Mouse (Mus musculus) thymus, adult 2 months (tissue): ENCODE results near the gene Pbx2.

ENCODE experiments used
- CTCF ChIP-seq: fragments of 200-500 bp; IDR thresholded peaks from 2 replicates; pipeline ENCODE4 v1.5.1; 2012; ENCODE audit warnings: mild to moderate bottlenecking, control low read depth, low read length, moderate library complexity, borderline replicate concordance; ENCODE audit not compliant: control insufficient read depth, poor library complexity, insufficient read depth; ENCODE audit errors: extremely low read depth
- POLR2A ChIP-seq: fragments of 200-500 bp; IDR thresholded peaks from 2 replicates; pipeline ENCODE4 v1.6.1; 2012; ENCODE audit warnings: mild to moderate bottlenecking, low read length, control low read depth, moderate library complexity; ENCODE audit not compliant: control insufficient read depth, poor library complexity, insufficient read depth; ENCODE audit errors: extremely low read depth

- TF ChIP-seq CTCF (no peak), POLR2A (no peak)
Observed at GRCm38 (mm10) chr17:34567311-34567710, 23.8 kb upstream of the Pbx2 start.
